Mouse (Mus musculus): ENCODE data around the gene Galnt9. TPM values are rescaled to one million over a fixed set of nuclear protein-coding genes. Genes with fewer than 3 reads are reported as not detected.

The Galnt9 gene
- polyA plus RNA-seq, 1 experiment from 2014 or later = 3.4 TPM

GRCm38 (mm10) chr5:110544691-110545069, 525 bp downstream of the Galnt9 start:
- Histone ChIP-seq H3K27ac (replicated peaks) (peak overlapping the region; percentile 73), H3K36me3 (no peaks in the 10 kb centered on the region), H3K4me1 (peaks cover 22% of the 10 kb centered on the region), H3K27me3 (ENCODE audit: low read depth, poor library complexity, severe bottlenecking) (peaks cover 59% of the 10 kb centered on the region), H3K9me3 (replicated peaks) (no peaks in the 10 kb centered on the region), H3K4me3 (peak overlapping the region; percentile 60)
- WGBS = 3% methylated on average over 24 of the region's 24 CpGs
- no peak for DNase-seq (ENCODE audit: low spot score)

DNA sequence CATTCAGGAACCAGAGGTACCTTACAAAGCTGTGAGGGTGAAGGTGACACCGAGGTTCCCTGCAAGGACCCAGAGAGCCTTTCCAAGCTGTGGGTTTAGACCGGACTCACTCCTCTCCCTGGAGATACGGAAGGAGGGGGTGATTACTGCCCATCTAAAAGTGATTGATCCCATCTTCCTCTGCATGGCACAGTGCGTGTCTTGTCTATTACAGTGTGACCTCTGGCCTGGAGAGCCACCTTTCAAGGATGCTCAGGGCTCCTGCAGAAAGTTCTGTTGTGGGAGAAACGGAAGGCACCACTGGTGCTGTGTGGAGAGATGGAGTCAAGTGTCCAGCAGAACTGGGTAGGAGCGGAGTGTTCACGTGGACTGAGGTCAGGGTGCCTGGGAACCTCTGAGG, 1.2 kb downstream of the Galnt9 start:
- 81% methylated on average over 7 of the region's 7 CpGs for WGBS
- Histone ChIP-seq H3K36me3 (no peaks in the 10 kb centered on the region), H3K9me3 (replicated peaks) (no peaks in the 10 kb centered on the region), H3K4me1 (peaks cover 22% of the 10 kb centered on the region), H3K4me3 (peak overlapping the region; percentile 60), H3K27ac (replicated peaks) (no peak overlapping the region), H3K27me3 (ENCODE audit: low read depth, poor library complexity, severe bottlenecking) (peaks cover 59% of the 10 kb centered on the region)
- DNase-seq (ENCODE audit: low spot score) = no peak

- WGBS = 92% methylated on average over 11 of the region's 11 CpGs
- Histone ChIP-seq H3K36me3 (no peaks in the 10 kb centered on the region), H3K4me1 (peaks cover 23% of the 10 kb centered on the region), H3K27me3 (ENCODE audit: low read depth, poor library complexity, severe bottlenecking) (peaks cover 59% of the 10 kb centered on the region), H3K4me3 (peak overlapping the region; percentile 20; the same call in 1 of the 2 replicates), H3K27ac (replicated peaks) (no peak overlapping the region), H3K9me3 (replicated peaks) (no peaks in the 10 kb centered on the region)
- no peak for DNase-seq (ENCODE audit: low spot score)
Observed at GRCm38 (mm10) chr5:110546136-110546535, 2.0 kb downstream of the Galnt9 start.

DNA sequence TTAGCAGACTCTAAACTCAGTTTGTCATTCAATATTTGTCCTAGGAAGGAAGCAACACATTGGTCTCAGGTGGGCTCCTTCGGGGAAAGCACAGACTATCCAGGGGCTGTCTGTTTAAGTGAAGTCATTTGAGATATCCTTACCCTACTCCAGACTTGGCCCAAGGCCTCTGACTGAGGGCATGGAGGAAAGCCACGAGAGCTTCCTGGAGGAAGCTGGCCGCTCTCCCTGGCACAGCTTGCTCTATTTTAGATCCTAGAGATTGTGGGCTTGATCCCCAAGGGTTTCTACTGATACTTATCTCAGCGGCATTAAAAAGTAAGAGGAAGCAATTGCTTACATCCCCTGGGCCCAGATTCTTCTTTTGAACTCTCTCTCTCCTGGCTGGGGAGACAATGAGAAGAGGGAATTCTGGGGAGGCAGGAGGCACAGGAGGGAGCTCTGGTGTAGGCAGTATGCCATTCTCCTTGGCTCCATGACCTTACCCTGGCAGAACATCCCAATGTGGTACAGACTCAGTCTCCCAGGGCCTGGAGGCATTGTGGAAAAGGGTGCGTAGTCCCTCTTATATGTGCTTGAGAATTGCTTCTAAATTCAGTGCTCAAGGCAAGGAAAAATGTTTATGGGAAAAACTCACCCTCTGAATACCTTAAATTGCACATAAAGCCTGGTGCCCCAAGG, 2.7 kb downstream of the Galnt9 start:
- no peak for DNase-seq (ENCODE audit: low spot score)
- H3K4me3 ChIP-seq = peak overlapping the region; percentile 20; the same call in 1 of the 2 replicates
- H3K4me1 ChIP-seq = peaks cover 25% of the 10 kb centered on the region
- WGBS = 86% methylated on average over 5 of the region's 5 CpGs
- H3K27ac ChIP-seq (replicated peaks) = no peak overlapping the region
- no peaks in the 10 kb centered on the region for H3K9me3 ChIP-seq (replicated peaks)
- no peaks in the 10 kb centered on the region for H3K36me3 ChIP-seq
- peaks cover 59% of the 10 kb centered on the region for H3K27me3 ChIP-seq (ENCODE audit: low read depth, poor library complexity, severe bottlenecking)

- no peak for DNase-seq (ENCODE audit: low spot score)
- peaks cover 48% of the 10 kb centered on the region for H3K27me3 ChIP-seq (ENCODE audit: low read depth, poor library complexity, severe bottlenecking)
- peaks cover 25% of the 10 kb centered on the region for H3K4me1 ChIP-seq
- 42% methylated on average over 7 of the region's 7 CpGs for WGBS
- H3K36me3 ChIP-seq = no peaks in the 10 kb centered on the region
- H3K9me3 ChIP-seq (replicated peaks) = no peaks in the 10 kb centered on the region
- H3K4me3 ChIP-seq = no peak overlapping the region
- no peak overlapping the region for H3K27ac ChIP-seq (replicated peaks)
Observed at GRCm38 (mm10) chr5:110548446-110548845, 4.3 kb downstream of the Galnt9 start.

- Histone ChIP-seq H3K36me3 (no peaks in the 10 kb centered on the region), H3K9me3 (replicated peaks) (no peaks in the 10 kb centered on the region), H3K27ac (replicated peaks) (no peak overlapping the region), H3K27me3 (ENCODE audit: low read depth, poor library complexity, severe bottlenecking) (peaks cover 30% of the 10 kb centered on the region), H3K4me3 (no peak overlapping the region), H3K4me1 (peaks cover 11% of the 10 kb centered on the region)
- no peak for DNase-seq (ENCODE audit: low spot score)
- WGBS = 80% methylated on average over 2 of the region's 2 CpGs
Observed at GRCm38 (mm10) chr5:110550189-110550588, 6.0 kb downstream of the Galnt9 start.

GRCm38 (mm10) chr5:110550841-110551240, 6.7 kb downstream of the Galnt9 start:
- Histone ChIP-seq H3K4me1 (peaks cover 11% of the 10 kb centered on the region), H3K27ac (replicated peaks) (no peak overlapping the region), H3K9me3 (replicated peaks) (no peaks in the 10 kb centered on the region), H3K4me3 (no peak overlapping the region), H3K36me3 (no peaks in the 10 kb centered on the region), H3K27me3 (ENCODE audit: low read depth, poor library complexity, severe bottlenecking) (peaks cover 24% of the 10 kb centered on the region)
- no peak for DNase-seq (ENCODE audit: low spot score)
- 22% methylated on average over 4 of the region's 4 CpGs for WGBS

- 80% methylated on average over 3 of the region's 3 CpGs for WGBS
- DNase-seq (ENCODE audit: low spot score) = no peak
- peaks cover 12% of the 10 kb centered on the region for H3K27me3 ChIP-seq (ENCODE audit: low read depth, poor library complexity, severe bottlenecking)
- no peak overlapping the region for H3K4me3 ChIP-seq
- no peaks in the 10 kb centered on the region for H3K36me3 ChIP-seq
- no peaks in the 10 kb centered on the region for H3K9me3 ChIP-seq (replicated peaks)
- peaks cover 11% of the 10 kb centered on the region for H3K4me1 ChIP-seq
- no peak overlapping the region for H3K27ac ChIP-seq (replicated peaks)
Observed at GRCm38 (mm10) chr5:110552005-110552404, 7.8 kb downstream of the Galnt9 start.

DNA sequence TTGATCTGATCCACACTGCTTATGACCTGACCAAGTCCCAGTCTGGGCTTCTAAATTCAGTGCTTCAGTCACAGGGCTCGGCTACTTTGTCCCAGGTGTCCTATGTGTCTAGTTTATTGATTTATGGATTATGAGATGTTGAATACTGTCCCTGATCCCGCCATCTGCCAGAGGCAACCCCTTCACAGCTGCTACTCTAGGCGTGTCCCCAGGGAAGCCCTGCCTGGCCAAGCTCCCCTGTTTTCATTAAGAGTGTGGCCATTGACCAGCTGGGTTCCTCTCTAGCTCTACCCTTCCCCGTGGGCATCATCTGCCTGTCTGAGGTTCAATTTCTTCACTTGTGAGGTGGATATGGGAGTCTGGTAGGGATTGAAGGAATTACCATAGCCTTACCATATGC, 9.2 kb downstream of the Galnt9 start:
- no peak overlapping the region for H3K27ac ChIP-seq (replicated peaks)
- H3K9me3 ChIP-seq (replicated peaks) = no peaks in the 10 kb centered on the region
- 0 out of 2 replicates have a peak, but pooled peaks cover under 1% of the 10 kb centered on the region for H3K27me3 ChIP-seq (ENCODE audit: low read depth, poor library complexity, severe bottlenecking)
- DNase-seq (ENCODE audit: low spot score) = peak; percentile 37
- H3K36me3 ChIP-seq = no peaks in the 10 kb centered on the region
- H3K4me3 ChIP-seq = no peak overlapping the region
- 69% methylated on average over 4 of the region's 4 CpGs for WGBS
- H3K4me1 ChIP-seq = peaks cover 10% of the 10 kb centered on the region

- no peak for DNase-seq (ENCODE audit: low spot score)
- 59% methylated on average over 2 of the region's 2 CpGs for WGBS
- H3K4me1 ChIP-seq = peaks cover 3% of the 10 kb centered on the region; the same call in 1 of the 2 replicates
- no peaks in the 10 kb centered on the region for H3K36me3 ChIP-seq
- no peaks in the 10 kb centered on the region for H3K27me3 ChIP-seq (ENCODE audit: low read depth, poor library complexity, severe bottlenecking)
- no peaks in the 10 kb centered on the region for H3K9me3 ChIP-seq (replicated peaks)
- H3K4me3 ChIP-seq = no peak overlapping the region
- no peak overlapping the region for H3K27ac ChIP-seq (replicated peaks)
Observed at GRCm38 (mm10) chr5:110555198-110555597, 11.0 kb downstream of the Galnt9 start.

DNA sequence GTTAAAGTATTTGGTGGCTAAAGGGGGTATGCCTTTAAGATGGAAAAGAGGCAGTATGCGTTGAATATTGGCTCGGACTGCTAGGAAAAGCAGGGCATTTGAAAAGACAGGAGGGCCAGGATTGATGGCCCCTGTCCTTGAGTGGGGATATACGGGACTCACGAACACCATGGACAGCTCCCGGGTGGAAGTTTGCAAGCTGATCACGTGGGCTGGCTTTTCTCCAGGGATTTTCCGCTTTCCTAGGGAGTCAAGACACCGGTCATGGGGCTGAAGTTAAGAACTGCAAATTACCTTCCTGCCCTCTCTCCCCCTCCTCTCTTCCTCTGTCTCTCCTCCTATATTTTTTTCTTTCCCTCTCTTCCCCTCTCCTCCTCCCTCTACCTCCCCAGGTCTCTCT, 14.2 kb downstream of the Galnt9 start:
- Histone ChIP-seq H3K27ac (replicated peaks) (no peak overlapping the region), H3K4me1 (no peaks in the 10 kb centered on the region; the same call in 1 of the 2 replicates), H3K36me3 (no peaks in the 10 kb centered on the region), H3K27me3 (ENCODE audit: low read depth, poor library complexity, severe bottlenecking) (no peaks in the 10 kb centered on the region), H3K4me3 (no peak overlapping the region), H3K9me3 (replicated peaks) (no peaks in the 10 kb centered on the region)
- no peak for DNase-seq (ENCODE audit: low spot score)
- WGBS = 17% methylated on average over 8 of the region's 8 CpGs

DNA sequence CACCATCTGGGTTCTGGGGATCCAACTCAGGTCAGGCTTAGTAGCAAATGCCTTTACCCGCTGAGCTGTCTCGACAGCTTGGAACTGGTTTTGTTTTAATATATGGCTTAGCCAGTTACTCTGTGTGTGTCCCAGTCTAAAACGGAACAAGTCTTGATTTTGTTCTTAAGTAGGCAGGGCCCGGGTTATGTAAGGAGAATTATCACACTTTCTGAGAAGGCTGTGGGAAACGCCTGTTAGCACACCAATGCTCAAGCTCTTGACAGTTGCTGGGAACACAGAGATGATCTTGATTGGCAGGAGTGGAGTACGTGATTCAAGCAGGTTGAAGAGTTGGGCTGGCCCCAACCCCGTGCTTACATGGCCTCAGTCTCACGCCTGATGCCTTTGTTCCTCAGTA, 15.5 kb downstream of the Galnt9 start:
- no peaks in the 10 kb centered on the region for H3K36me3 ChIP-seq
- no peaks in the 10 kb centered on the region; the same call in 1 of the 2 replicates for H3K4me1 ChIP-seq
- H3K4me3 ChIP-seq = no peak overlapping the region
- H3K9me3 ChIP-seq (replicated peaks) = no peaks in the 10 kb centered on the region
- no peak for DNase-seq (ENCODE audit: low spot score)
- H3K27me3 ChIP-seq (ENCODE audit: low read depth, poor library complexity, severe bottlenecking) = no peaks in the 10 kb centered on the region
- H3K27ac ChIP-seq (replicated peaks) = no peak overlapping the region
- WGBS = 93% methylated on average over 8 of the region's 8 CpGs

- H3K27me3 ChIP-seq (ENCODE audit: low read depth, poor library complexity, severe bottlenecking) = no peaks in the 10 kb centered on the region
- H3K36me3 ChIP-seq = no peaks in the 10 kb centered on the region
- H3K4me3 ChIP-seq = no peak overlapping the region
- H3K9me3 ChIP-seq (replicated peaks) = no peaks in the 10 kb centered on the region
- 83% methylated on average over 16 of the region's 16 CpGs for WGBS
- H3K4me1 ChIP-seq = peaks cover 11% of the 10 kb centered on the region
- no peak overlapping the region for H3K27ac ChIP-seq (replicated peaks)
- DNase-seq (ENCODE audit: low spot score) = no peak
Observed at GRCm38 (mm10) chr5:110562741-110563326, 18.7 kb downstream of the Galnt9 start.

All from midbrain, embryonic 10.5 days (tissue).